8 mouse cellular contexts compared by ENCODE assay signal in genomic region chr2:45110757-45111411, GRCm38 (mm10). TPM values are rescaled to one million over a fixed set of nuclear protein-coding genes. Genes with fewer than 3 reads are reported as not detected.
A peak's percentile ranks its signal among the peaks of the same experiment; 100 is the strongest.
DNase-seq lines count a peak whose midpoint lies in the region; ATAC-seq and TF ChIP-seq lines count a peak whose summit lies in the region.

No protein-coding gene starts in this region.

- H3K4me1 ChIP-seq in MEL (ENCODE audit: control insufficient read depth in 1 of 2, insufficient read depth in 2 of 2, low read length in 2 of 2), result peaks cover 0 to 8% of the 10 kb centered on the region in 2 experiments; a peak in 2 of 4 replicates
- peaks cover 10% of the 10 kb centered on the region for H3K4me1 ChIP-seq in embryonic fibroblast, embryonic 13.5 days (ENCODE audit: control insufficient read depth, insufficient read depth, low read length)
- H3K4me1 ChIP-seq in limb, embryonic 10.5 days, result peaks cover 75% of the 10 kb centered on the region
- peaks cover 54% of the 10 kb centered on the region for H3K4me1 ChIP-seq in midbrain, embryonic 10.5 days
- H3K4me1 ChIP-seq in stomach, embryonic 15.5 days, result no peaks in the 10 kb centered on the region

- H3K79me2 ChIP-seq in C2C12 (ENCODE audit: control insufficient read depth, insufficient read depth) (peaks cover 68% of the 10 kb centered on the region), MEL (ENCODE audit: control insufficient read depth, insufficient read depth, low read length, poor library complexity) (peaks cover 56% of the 10 kb centered on the region)

- peak in 1 of 2 experiments; percentile 76; a peak in 2 of 4 replicates for TF ChIP-seq EP300 in MEL (IDR thresholded peaks at IDR 0.05; ENCODE audit: low read depth in 1 of 2, low read length in 2 of 2)

- peaks cover 6% of the 10 kb centered on the region for H3K36me3 ChIP-seq in C2C12 (ENCODE audit: control insufficient read depth, insufficient read depth)
- peaks cover 0 to 12% of the 10 kb centered on the region in 2 experiments; a peak in 3 of 4 replicates for H3K36me3 ChIP-seq in MEL (ENCODE audit: control insufficient read depth in 1 of 2, insufficient read depth in 2 of 2, low read length in 2 of 2)
- H3K36me3 ChIP-seq in limb, embryonic 10.5 days, result no peaks in the 10 kb centered on the region
- H3K36me3 ChIP-seq in midbrain, embryonic 10.5 days, result no peaks in the 10 kb centered on the region
- H3K36me3 ChIP-seq in stomach, embryonic 15.5 days, result no peaks in the 10 kb centered on the region

- H3K4me3 ChIP-seq in C2C12 (ENCODE audit: insufficient read depth, poor library complexity, severe bottlenecking), result peak overlapping the region; percentile 79
- peak overlapping the region; percentile 98 for H3K4me3 ChIP-seq in MEL (ENCODE audit: control insufficient read depth in 1 of 2, insufficient read depth in 1 of 2, low read depth in 2 of 2, low read length in 2 of 2)
- H3K4me3 ChIP-seq in embryonic fibroblast, embryonic 13.5 days (ENCODE audit: insufficient read depth, low read length), result peak overlapping the region; percentile 76
- H3K4me3 ChIP-seq in limb, embryonic 10.5 days, result peak overlapping the region; percentile 89
- H3K4me3 ChIP-seq in midbrain, embryonic 10.5 days, result peak overlapping the region; percentile 92
- peak overlapping the region; percentile 66 for H3K4me3 ChIP-seq in stomach, embryonic 15.5 days (replicated peaks)

- no peak for ATAC-seq in stomach, embryonic 15.5 days (ENCODE audit: insufficient read depth, low FRiP score, low read depth)

- H3K27ac ChIP-seq in MEL (ENCODE audit: control insufficient read depth, low read depth, low read length), result peak overlapping the region; percentile 85
- peak overlapping the region; percentile 80 for H3K27ac ChIP-seq in embryonic fibroblast, embryonic 13.5 days (ENCODE audit: insufficient read depth, low read length)
- H3K27ac ChIP-seq in limb, embryonic 10.5 days, result peak overlapping the region; percentile 95; the same call in 1 of the 2 replicates
- peak overlapping the region; percentile 100 for H3K27ac ChIP-seq in midbrain, embryonic 10.5 days (replicated peaks)
- H3K27ac ChIP-seq in stomach, embryonic 15.5 days, result peak overlapping the region; percentile 89

- H3K27me3 ChIP-seq in C2C12 (ENCODE audit: control insufficient read depth, insufficient read depth, insufficient read length) (no peaks in the 10 kb centered on the region), MEL (ENCODE audit: control insufficient read depth in 1 of 2, insufficient read depth in 2 of 2, low read length in 2 of 2) (no peaks in the 10 kb centered on the region)
- peaks cover 73% of the 10 kb centered on the region for H3K27me3 ChIP-seq in limb, embryonic 10.5 days (ENCODE audit: low read depth, poor library complexity, severe bottlenecking)
- no peaks in the 10 kb centered on the region for H3K27me3 ChIP-seq in midbrain, embryonic 10.5 days (ENCODE audit: low read depth, poor library complexity, severe bottlenecking)
- H3K27me3 ChIP-seq in stomach, embryonic 15.5 days (replicated peaks), result 0 out of 2 replicates have a peak, but pooled peaks cover 7% of the 10 kb centered on the region

- H3K4me2 ChIP-seq in stomach, embryonic 15.5 days, result peak overlapping the region; percentile 78

- TF ChIP-seq POLR2A in MEL (IDR thresholded peaks at IDR 0.05; ENCODE audit: control insufficient read depth in 1 of 2, insufficient read depth in 1 of 2, low read depth in 1 of 2, low read length in 2 of 2, poor library complexity in 1 of 2), result no peak; a peak in 1 of 4 replicates
- TF ChIP-seq POLR2A in embryonic fibroblast, embryonic 13.5 days (IDR thresholded peaks at IDR 0.05; ENCODE audit: low read depth, low read length), result peak; percentile 28

- TF ChIP-seq RAD21 in MEL (IDR thresholded peaks at IDR 0.05; ENCODE audit: low read depth, low read length), result no peak

- TF ChIP-seq CTCF in C2C12 (IDR thresholded peaks at IDR 0.05; ENCODE audit: control insufficient read depth, insufficient read depth, insufficient read length) (no peak), MEL (IDR thresholded peaks at IDR 0.05 in 2 of 3, conservative IDR thresholded peaks at IDR 0.05 in 1 of 3; ENCODE audit: control insufficient read depth in 1 of 3, insufficient read depth in 1 of 3, low read depth in 2 of 3, low read length in 3 of 3, poor library complexity in 1 of 3, severe bottlenecking in 1 of 3) (no peak)
- TF ChIP-seq CTCF in embryonic fibroblast, embryonic 13.5 days (IDR thresholded peaks at IDR 0.05; ENCODE audit: borderline replicate concordance, insufficient read depth, low read length), result no peak

- H3K9me3 ChIP-seq in MEL (replicated peaks; ENCODE audit: insufficient read depth, low read length), result no peaks in the 10 kb centered on the region
- no peaks in the 10 kb centered on the region for H3K9me3 ChIP-seq in limb, embryonic 10.5 days (replicated peaks)
- H3K9me3 ChIP-seq in midbrain, embryonic 10.5 days (replicated peaks), result no peaks in the 10 kb centered on the region
- no peaks in the 10 kb centered on the region for H3K9me3 ChIP-seq in stomach, embryonic 15.5 days

- intact Hi-C loops in heart, postnatal 14 days (cut with DNase I), result loop anchor here (2.0 to 10.0 kb wide), 6 partner anchors 184 to 1331 kb away; partner anchors contain the start of gene Gtdc1

- DNase-seq in MEL (ENCODE audit: low read depth, low spot score), result peak; percentile 88
- DNase-seq in heart, postnatal 14 days, result peak; percentile 58 to 63
- DNase-seq in limb, embryonic 10.5 days (ENCODE audit: low spot score), result peak; percentile 64
- DNase-seq in midbrain, embryonic 10.5 days (ENCODE audit: low spot score), result peak; percentile 76
- DNase-seq in layer of hippocampus, postnatal 14 days (ENCODE audit: low spot score in 2 of 2), result no peak

- peak overlapping the region; percentile 99 for H3K9ac ChIP-seq in MEL (ENCODE audit: control insufficient read depth, low read depth, low read length, poor library complexity, severe bottlenecking)
- peak overlapping the region; percentile 74 for H3K9ac ChIP-seq in stomach, embryonic 15.5 days

- whole genome bisulfite sequencing in limb, embryonic 10.5 days, result under 1% methylated on average over 20 of the region's 20 CpGs
- under 1% methylated on average over 20 of the region's 20 CpGs for WGBS in midbrain, embryonic 10.5 days
- WGBS in stomach, embryonic 15.5 days, result 1% methylated on average over 20 of the region's 20 CpGs

- peak overlapping the region; percentile 41 for H3ac ChIP-seq in C2C12 (ENCODE audit: control insufficient read depth, insufficient read length, low read depth)

- peaks cover 42% of the 10 kb centered on the region for H3K79me3 ChIP-seq in C2C12 (ENCODE audit: low read depth)

TF ChIP-seq in C2C12, 6 proteins besides CTCF, POLR2A, EP300 and RAD21:
- TF ChIP-seq MYOG (IDR thresholded peaks at IDR 0.05; ENCODE audit: control insufficient read depth, extremely low read depth, insufficient read length) (no peak), MAX (IDR thresholded peaks at IDR 0.05) (no peak), USF1 (IDR thresholded peaks at IDR 0.05; ENCODE audit: low read depth) (no peak), CEBPB (IDR thresholded peaks at IDR 0.05; ENCODE audit: low read depth) (no peak), MYOD1 (IDR thresholded peaks at IDR 0.05; ENCODE audit: control insufficient read depth, insufficient read length, low read depth) (no peak), FOSL1 (IDR thresholded peaks at IDR 0.05; ENCODE audit: insufficient read depth, low read length, poor library complexity, severe bottlenecking) (no peak)
TF ChIP-seq in C2C12: peak in this region for 0.

TF ChIP-seq in MEL, 35 proteins besides CTCF, POLR2A, EP300 and RAD21 (continues in another document):
- TF ChIP-seq POLR2AphosphoS5 (IDR thresholded peaks at IDR 0.05; ENCODE audit: borderline replicate concordance, low read depth, low read length) (no peak), MYC (IDR thresholded peaks at IDR 0.05; ENCODE audit: low read depth, low read length) (peak; percentile 47; the same call in 1 of the 2 replicates), ZKSCAN1 (IDR thresholded peaks at IDR 0.05; ENCODE audit: low read depth, low read length) (no peak), TCF12 (IDR thresholded peaks at IDR 0.05; ENCODE audit: low read depth, low read length) (peak; percentile 69), TAL1 (IDR thresholded peaks at IDR 0.05; ENCODE audit: low read length) (peak; percentile 45; the same call in 1 of the 2 replicates), MEF2A (IDR thresholded peaks at IDR 0.05; ENCODE audit: extremely low read depth, insufficient replicate concordance, low read depth, low read length, poor library complexity, severe bottlenecking) (no peak), POLR2AphosphoS2 (IDR thresholded peaks at IDR 0.05; ENCODE audit: low read length) (0 out of 2 replicates have a peak, but pooled peaks have one; percentile 23), JUND (IDR thresholded peaks at IDR 0.05; ENCODE audit: low read depth, low read length) (no peak), USF2 (IDR thresholded peaks at IDR 0.05; ENCODE audit: borderline replicate concordance in 1 of 2, insufficient read depth in 1 of 2, low read depth in 1 of 2, low read length in 2 of 2) (no peak), ZNF384 (IDR thresholded peaks at IDR 0.05; ENCODE audit: low read depth, low read length) (0 out of 2 replicates have a peak, but pooled peaks have one; percentile 25), CHD1 (IDR thresholded peaks at IDR 0.05; ENCODE audit: low read depth, low read length) (peak; percentile 70; the same call in 1 of the 2 replicates), MAZ (IDR thresholded peaks at IDR 0.05; ENCODE audit: low read depth, low read length) (peak; percentile 66; the same call in 1 of the 2 replicates), ZC3H11A (IDR thresholded peaks at IDR 0.05; ENCODE audit: low read depth, low read length) (0 out of 2 replicates have a peak, but pooled peaks have one; percentile 1), E2F4 (IDR thresholded peaks at IDR 0.05; ENCODE audit: borderline replicate concordance, low read depth, low read length) (no peak), GABPA (IDR thresholded peaks at IDR 0.05; ENCODE audit: low read depth, low read length) (no peak), GATA1 (IDR thresholded peaks at IDR 0.05; ENCODE audit: low read depth, low read length) (0 out of 2 replicates have a peak, but pooled peaks have one; percentile 23)

RNA-seq across cellular contexts. Expression of gene Zeb2, which starts 6.3 kb away (rescaled TPM):
- 9.8 TPM for polyA plus RNA-seq in C2C12 (2012; fragmentation: generic; extraction: Trizol)
- total RNA-seq in MEL (2012; rRNA removed), result 12.9 and 14.8 TPM in 2 replicates
- polyA plus RNA-seq in MEL (2012; ENCODE audit: insufficient read depth in 1 of 2, insufficient read length in 2 of 2, low read depth in 1 of 2, low replicate concordance in 2 of 2, missing spikeins in 1 of 2), result 10 to 100 TPM in 1 of 2 experiments, not detected in 1; 12.8 TPM
- polyA plus RNA-seq in embryonic fibroblast, embryonic 13.5 days (2011; ENCODE audit: insufficient read length, low read depth, missing spikeins), result 66.5 and 73.5 TPM in 2 replicates
- total RNA-seq in heart, postnatal 14 days (2021), result 10 to 100 TPM; 51.3 to 58.5 TPM
- 5.3 and 5.4 TPM in 2 replicates for polyA plus RNA-seq in limb, embryonic 10.5 days (2016; fragmentation: Nextera tagmentation; extraction: Ambion mirVana)
- polyA plus RNA-seq in midbrain, embryonic 10.5 days (2016; fragmentation: Nextera tagmentation; extraction: Ambion mirVana), result 48.7 and 60.6 TPM in 2 replicates
- 46.5 and 49.9 TPM in 2 replicates for polyA plus RNA-seq in stomach, embryonic 15.5 days (2015; fragmentation: Nextera tagmentation; extraction: Ambion mirVana)
- 100 to 1,000 TPM; 345 to 384 TPM for total RNA-seq in layer of hippocampus, postnatal 14 days (2021)

Comparison
In these comparisons a context has a peak if more than half of its experiments do, and no peak if none do; other contexts are left out.
1. DNase-seq: peak in MEL (single experiment), heart, postnatal 14 days (2 of 2), limb, embryonic 10.5 days (single experiment) and midbrain, embryonic 10.5 days (single experiment); none in layer of hippocampus, postnatal 14 days (0 of 2).
2. Peak in every context shown above with its lines, with median percentiles within 50 percentile points of each other: H3K4me3 ChIP-seq and H3K27ac ChIP-seq.